In genomic region chr1:143788584-143789227, GRCm38 (mm10) we compare ENCODE assay signal across 8 mouse cellular contexts. TPM values are rescaled to one million over a fixed set of nuclear protein-coding genes. Genes with fewer than 3 reads are reported as not detected.
A peak's percentile ranks its signal among the peaks of the same experiment; 100 is the strongest.
DNase-seq lines count a peak whose midpoint lies in the region; ATAC-seq lines count a peak whose summit lies in the region.

No protein-coding gene starts in this region.

- no peak overlapping the region for H3K9ac ChIP-seq in forebrain, embryonic 12.5 days
- no peak overlapping the region for H3K9ac ChIP-seq in liver, embryonic 16.5 days (ENCODE audit: low read depth, low read length)

- H3K4me3 ChIP-seq in forebrain, embryonic 10.5 days: no peak overlapping the region
- no peak overlapping the region for H3K4me3 ChIP-seq in forebrain, embryonic 12.5 days (replicated peaks)
- no peak overlapping the region for H3K4me3 ChIP-seq in liver, embryonic 16.5 days (ENCODE audit: low read depth, low read length)

- H3K36me3 ChIP-seq in forebrain, embryonic 10.5 days (replicated peaks): peaks cover 32% of the 10 kb centered on the region
- peaks cover 8% of the 10 kb centered on the region; the same call in 1 of the 2 replicates for H3K36me3 ChIP-seq in forebrain, embryonic 12.5 days (replicated peaks)
- no peaks in the 10 kb centered on the region; the same call in 1 of the 2 replicates for H3K36me3 ChIP-seq in liver, embryonic 16.5 days (ENCODE audit: control insufficient read depth, insufficient read depth)

- ATAC-seq in forebrain, embryonic 12.5 days (ENCODE audit: low FRiP score): no peak
- ATAC-seq in erythroid progenitor cell, adult 5-6 weeks (replicated peaks; ENCODE audit: low FRiP score, poor library complexity, severe bottlenecking): peak; percentile 86
- 0 out of 2 replicates have a peak, but pooled peaks have one; percentile 21 for ATAC-seq in liver, embryonic 16.5 days (ENCODE audit: low read depth)

- WGBS in forebrain, embryonic 10.5 days: 77% methylated on average over 2 of the region's 2 CpGs
- 68% methylated on average over 2 of the region's 2 CpGs for WGBS in forebrain, embryonic 12.5 days
- WGBS in liver, embryonic 16.5 days (ENCODE audit: insufficient replicate concordance): 55% methylated on average over 2 of the region's 2 CpGs

- H3K4me1 ChIP-seq in forebrain, embryonic 10.5 days: no peaks in the 10 kb centered on the region
- no peaks in the 10 kb centered on the region for H3K4me1 ChIP-seq in forebrain, embryonic 12.5 days
- no peaks in the 10 kb centered on the region for H3K4me1 ChIP-seq in liver, embryonic 16.5 days (ENCODE audit: control insufficient read depth, low read depth, low read length)

- no peak overlapping the region for H3K4me2 ChIP-seq in forebrain, embryonic 12.5 days
- no peak overlapping the region for H3K4me2 ChIP-seq in liver, embryonic 16.5 days (ENCODE audit: low read depth, low read length)

- DNase-seq in forebrain, embryonic 10.5 days (ENCODE audit: extremely low spot score, low spot score): peak; percentile 31
- DNase-seq in urinary bladder, postnatal 14 days (ENCODE audit: low spot score): peak; percentile 32
- no peak for DNase-seq in urinary bladder, adult 2 months (ENCODE audit: low spot score)
- DNase-seq in spleen, postnatal 36 days (ENCODE audit: low spot score in 2 of 2): peak; percentile 20 to 27
- no peak for DNase-seq in ovary, postnatal 14 days (ENCODE audit: low spot score)

- H3K27me3 ChIP-seq in forebrain, embryonic 10.5 days (ENCODE audit: poor library complexity, severe bottlenecking): no peaks in the 10 kb centered on the region
- H3K27me3 ChIP-seq in forebrain, embryonic 12.5 days: no peaks in the 10 kb centered on the region
- H3K27me3 ChIP-seq in liver, embryonic 16.5 days (ENCODE audit: control insufficient read depth, insufficient read depth, low read depth, low read length): no peaks in the 10 kb centered on the region

- H3K27ac ChIP-seq in forebrain, embryonic 10.5 days: no peak overlapping the region
- no peak overlapping the region for H3K27ac ChIP-seq in forebrain, embryonic 12.5 days
- H3K27ac ChIP-seq in liver, embryonic 16.5 days (ENCODE audit: low read length): no peak overlapping the region

- H3K9me3 ChIP-seq in forebrain, embryonic 10.5 days: no peaks in the 10 kb centered on the region
- H3K9me3 ChIP-seq in forebrain, embryonic 12.5 days: no peaks in the 10 kb centered on the region
- no peaks in the 10 kb centered on the region for H3K9me3 ChIP-seq in liver, embryonic 16.5 days (replicated peaks; ENCODE audit: control insufficient read depth, low read length)

RNA-seq across cellular contexts. Expression of gene Uchl5, which starts 11.6 kb away (rescaled TPM):
- 122 and 129 TPM in 2 replicates for polyA plus RNA-seq in forebrain, embryonic 10.5 days (2016; fragmentation: Nextera tagmentation; extraction: Ambion mirVana)
- 92.8 and 94.0 TPM in 2 replicates for polyA plus RNA-seq in forebrain, embryonic 12.5 days (2016; fragmentation: Nextera tagmentation; extraction: Ambion mirVana)
- 17.1 and 18.4 TPM in 2 replicates for polyA plus RNA-seq in urinary bladder, adult 2 months (2012; rRNA removed)
- total RNA-seq in erythroid progenitor cell, adult 5-6 weeks (2015; ENCODE audit: low replicate concordance): 50.5 and 64.1 TPM in 2 replicates
- 42.4 and 126 TPM in 2 replicates for total RNA-seq in erythroid progenitor cell, adult 5-6 weeks (2017; ENCODE audit: low replicate concordance)
- polyA plus RNA-seq in liver, embryonic 16.5 days (2015; fragmentation: Nextera tagmentation; extraction: Ambion mirVana): 60.0 and 67.5 TPM in 2 replicates

RNA-seq across cellular contexts. Expression of gene Trove2, which starts 11.8 kb away (rescaled TPM):
- polyA plus RNA-seq in forebrain, embryonic 10.5 days (2016; fragmentation: Nextera tagmentation; extraction: Ambion mirVana): 33.5 and 36.1 TPM in 2 replicates
- polyA plus RNA-seq in forebrain, embryonic 12.5 days (2016; fragmentation: Nextera tagmentation; extraction: Ambion mirVana): 47.8 and 57.3 TPM in 2 replicates
- polyA plus RNA-seq in urinary bladder, adult 2 months (2012; rRNA removed): 7.7 and 10.3 TPM in 2 replicates
- 0.72 TPM in 1 of 2 replicates, not detected in the other for total RNA-seq in erythroid progenitor cell, adult 5-6 weeks (2015; ENCODE audit: low replicate concordance)
- 0.51 TPM in 1 of 2 replicates, not detected in the other for total RNA-seq in erythroid progenitor cell, adult 5-6 weeks (2017; ENCODE audit: low replicate concordance)
- polyA plus RNA-seq in liver, embryonic 16.5 days (2015; fragmentation: Nextera tagmentation; extraction: Ambion mirVana): 1.4 and 1.7 TPM in 2 replicates

Comparison
In these comparisons a context has a peak if more than half of its experiments do, and no peak if none do; other contexts are left out.
1. DNase-seq: peak in forebrain, embryonic 10.5 days (single experiment), urinary bladder, postnatal 14 days (single experiment) and spleen, postnatal 36 days (2 of 2); none in urinary bladder, adult 2 months (single experiment) and ovary, postnatal 14 days (single experiment).